Mouse (Mus musculus): ENCODE measurements at regions not wholly inside any gene's neighbourhood (a gene's known extent, or its start where the extent isn't known, plus 50 kb on each side); places are given as distances from the start of the nearest gene placed in this dataset.

DNA sequence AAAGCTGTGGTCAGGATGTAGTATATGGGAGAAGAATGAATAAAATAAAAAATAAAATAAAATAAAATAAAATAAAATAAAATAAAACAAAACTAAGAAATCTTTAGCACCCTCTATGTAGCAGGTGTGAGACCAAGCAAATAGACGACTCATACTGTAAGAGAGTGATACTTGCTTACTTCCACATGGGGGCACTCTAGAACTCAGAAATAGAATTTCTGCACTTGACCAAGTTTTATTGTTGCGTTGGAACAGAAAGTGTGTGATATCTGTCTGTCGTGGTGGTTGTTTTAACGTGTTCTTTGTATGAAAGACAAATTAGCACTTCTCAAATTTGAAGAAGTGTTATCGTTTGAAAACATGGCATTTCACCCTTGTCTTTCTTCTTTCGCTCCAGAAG is 125.4 kb downstream of the Dthd1 start:
- ATAC-seq (replicated peaks in 1 of 2; ENCODE audit: insufficient read depth in 1 of 2, low FRiP score in 2 of 2, low TSS enrichment in 1 of 2, low read depth in 1 of 2, poor library complexity in 2 of 2, severe bottlenecking in 2 of 2), result peak; percentile 66 to 78; a peak in 2 of 4 replicates

Data from hematopoietic stem cell, adult 5-6 weeks (primary cell).